Mouse (Mus musculus): ENCODE measurements around the gene Arid2.
"Not testable (repeated sequence)": the region's sequence is repeated elsewhere in the genome, so short reads cannot be mapped to it uniquely, and the experiment has no call there.

Gene Arid2

DNA sequence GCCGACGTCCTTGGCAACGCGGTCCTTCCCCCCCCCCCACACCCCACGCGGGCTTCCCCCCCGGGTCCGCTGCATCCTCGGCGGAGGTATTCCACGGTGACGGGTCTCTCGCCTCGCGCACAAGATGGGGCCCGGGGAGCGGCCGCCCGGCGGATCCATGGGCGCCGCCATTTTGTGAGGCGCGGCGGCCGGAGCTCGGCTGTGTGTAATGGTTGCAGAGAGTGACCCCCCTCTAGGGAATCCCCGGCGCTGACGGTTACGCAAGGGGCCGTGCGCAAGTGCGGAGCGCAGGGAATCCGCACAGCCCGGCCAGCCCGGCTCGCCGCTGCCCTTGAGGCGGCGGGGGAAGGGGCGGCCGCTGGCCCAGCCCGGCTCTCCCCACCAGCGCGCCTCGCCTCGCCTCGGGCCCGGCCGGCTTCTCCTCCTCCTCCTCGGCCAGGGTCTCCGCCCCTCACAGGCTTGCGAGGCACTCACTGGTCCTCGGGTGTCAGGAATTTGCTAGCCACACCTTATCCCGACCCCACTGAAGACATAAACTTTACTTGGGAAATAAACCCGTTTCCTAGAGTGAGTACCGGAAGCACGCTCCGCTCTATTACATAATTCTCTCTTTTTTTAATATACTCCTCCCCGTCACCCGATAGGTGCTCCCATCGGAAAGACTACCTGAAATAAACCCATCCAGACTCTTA, 1.8 kb upstream of the Arid2 start:
- in situ Hi-C loops (cut with MboI, MseI) = loop anchor here (10.0 to 25.0 kb wide), 2 partner anchors 401 to 498 kb away; partner anchors contain the start of gene Ano6

DNA sequence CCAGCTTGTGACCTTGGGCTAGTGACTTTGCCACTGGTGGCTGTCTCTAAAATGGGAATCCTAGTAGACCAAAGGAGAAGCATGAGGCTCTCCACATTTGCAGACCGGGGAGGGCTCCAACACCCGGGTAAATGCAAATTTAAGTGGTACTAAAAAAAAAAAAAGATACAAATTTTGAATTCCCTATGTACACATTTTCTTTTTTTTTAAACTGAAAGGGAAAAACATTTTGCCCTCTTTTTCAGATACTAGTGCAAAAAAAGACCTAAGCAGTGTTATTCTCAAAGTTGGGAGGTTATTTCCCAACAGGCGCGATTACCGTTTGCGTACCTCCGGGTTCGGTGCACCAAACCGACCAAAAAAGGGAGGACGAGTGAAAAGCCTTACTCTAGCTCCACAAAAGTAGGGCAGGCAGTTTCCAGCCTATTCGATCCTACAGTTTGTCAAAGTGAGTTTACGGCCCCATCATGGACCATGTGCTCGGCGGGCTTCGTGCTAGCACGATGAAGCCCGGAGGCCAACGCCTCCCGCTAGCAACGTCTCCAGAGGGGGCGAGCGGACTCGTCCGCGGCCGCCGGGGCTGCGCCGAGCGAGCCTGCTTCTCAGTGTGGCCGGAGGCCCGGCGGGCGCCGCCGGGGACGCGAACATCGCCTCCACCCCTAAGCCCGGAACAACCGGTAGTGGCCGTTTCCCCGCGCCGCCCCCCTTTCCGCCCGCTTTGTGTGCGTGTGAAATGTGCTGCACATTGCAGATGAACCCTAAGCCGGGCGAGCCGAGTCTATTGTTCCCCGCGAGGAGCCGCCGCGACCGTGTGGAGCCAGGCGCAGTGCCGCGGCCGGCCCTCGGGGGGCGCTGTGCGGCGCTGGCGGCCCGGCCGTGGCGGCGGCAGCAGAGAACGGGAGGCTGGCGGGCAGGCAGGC, 1.0 kb upstream of the Arid2 start:
- in situ Hi-C loops (cut with MboI, MseI) = loop anchor here (10.0 to 25.0 kb wide), 2 partner anchors 401 to 499 kb away; partner anchors contain the start of gene Ano6

DNA sequence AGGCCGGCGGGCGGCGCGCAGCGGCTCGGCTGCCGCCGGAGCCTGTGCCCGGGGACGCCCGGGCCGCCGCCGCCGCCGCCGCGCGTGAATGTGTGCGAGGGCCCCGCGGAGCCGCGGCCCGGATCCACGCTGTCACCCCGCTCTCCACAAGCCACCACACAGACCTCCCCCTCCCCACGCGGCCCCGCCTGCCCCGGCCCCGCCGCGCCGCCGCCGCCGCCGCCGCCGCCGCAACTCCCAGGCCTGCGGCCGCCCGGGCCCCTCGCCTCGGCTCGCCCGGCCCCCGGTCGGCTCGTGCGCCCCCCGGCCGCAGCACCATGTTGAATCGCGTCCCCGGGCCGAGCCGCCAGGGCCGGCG, 404 bp upstream of the Arid2 start:
- in situ Hi-C loops (cut with MboI, MseI) = loop anchor here (10.0 to 25.0 kb wide), 2 partner anchors 402 to 500 kb away; partner anchors contain the start of gene Ano6

DNA sequence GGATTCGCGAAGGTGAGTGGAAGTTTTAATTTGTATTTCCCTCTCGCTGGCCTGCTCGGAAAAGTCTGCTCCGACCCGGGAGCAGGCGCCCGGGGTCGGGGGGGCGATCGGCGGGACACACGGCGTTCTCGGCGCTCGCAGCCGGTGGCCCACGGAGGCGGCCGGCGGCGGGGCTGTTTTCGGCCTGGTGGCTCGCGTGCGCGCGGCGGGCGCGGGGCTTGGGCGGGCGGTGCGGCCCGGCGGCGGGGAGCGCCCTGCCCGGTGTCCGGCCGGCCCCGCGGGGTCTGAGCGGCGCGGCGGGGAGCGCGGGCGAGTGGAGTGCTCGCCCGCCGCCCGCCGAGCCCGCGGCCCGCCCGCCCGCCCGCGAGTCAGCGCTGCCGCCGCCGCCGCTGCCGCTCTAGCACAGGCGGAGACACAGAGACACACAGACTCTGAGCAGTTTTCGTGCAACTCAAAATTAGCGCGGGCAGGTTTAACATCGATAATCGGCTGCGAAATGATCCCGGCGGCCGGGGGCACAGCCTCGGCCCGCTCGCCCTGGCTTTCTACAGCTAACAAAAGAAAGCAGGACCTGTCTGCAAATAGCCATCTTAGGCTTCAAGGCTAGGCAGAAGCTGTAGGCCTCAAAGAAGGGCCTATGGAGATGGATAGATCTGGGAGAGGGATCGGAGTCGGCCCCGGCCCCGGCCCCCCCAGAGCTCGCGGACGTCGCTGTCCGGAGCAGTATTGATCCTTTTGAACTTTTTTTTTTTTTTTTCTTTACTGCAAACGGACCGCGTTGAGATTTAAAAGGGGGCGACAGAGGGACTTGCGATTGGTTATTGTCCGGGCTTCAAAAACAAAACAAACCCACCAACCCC, 888 bp downstream of the Arid2 start:
- in situ Hi-C loops (cut with MboI, MseI) = loop anchor here (10.0 to 25.0 kb wide), 2 partner anchors 403 to 501 kb away; partner anchors contain the start of gene Ano6

DNA sequence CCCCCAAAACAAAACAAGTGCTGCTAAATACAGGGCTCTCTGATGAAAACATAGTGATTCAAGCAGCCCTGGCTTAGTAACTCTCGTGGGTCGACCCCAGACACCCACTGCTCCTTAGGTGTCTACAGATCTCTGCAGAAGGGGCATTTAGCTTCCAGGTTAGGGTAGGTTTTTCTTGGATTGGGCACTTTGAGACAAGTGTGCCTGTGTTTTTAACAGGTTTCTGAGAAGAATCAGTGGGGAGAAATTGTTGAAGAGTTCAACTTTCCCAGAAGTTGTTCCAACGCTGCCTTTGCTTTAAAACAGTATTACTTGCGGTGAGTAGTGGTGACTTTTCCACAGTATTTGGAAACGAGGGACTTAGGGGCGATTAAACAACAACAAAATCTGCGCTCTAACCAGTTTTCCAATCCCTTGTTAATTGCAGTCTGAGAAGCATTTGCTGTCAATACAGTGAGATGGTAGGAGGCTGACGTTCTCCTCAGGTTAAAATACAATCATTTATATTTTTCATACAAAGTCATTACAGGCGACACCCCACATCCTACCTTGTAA, 1.6 kb downstream of the Arid2 start:
- in situ Hi-C loops (cut with MboI, MseI) = loop anchor here (10.0 to 25.0 kb wide), 2 partner anchors 404 to 502 kb away; partner anchors contain the start of gene Ano6

DNA sequence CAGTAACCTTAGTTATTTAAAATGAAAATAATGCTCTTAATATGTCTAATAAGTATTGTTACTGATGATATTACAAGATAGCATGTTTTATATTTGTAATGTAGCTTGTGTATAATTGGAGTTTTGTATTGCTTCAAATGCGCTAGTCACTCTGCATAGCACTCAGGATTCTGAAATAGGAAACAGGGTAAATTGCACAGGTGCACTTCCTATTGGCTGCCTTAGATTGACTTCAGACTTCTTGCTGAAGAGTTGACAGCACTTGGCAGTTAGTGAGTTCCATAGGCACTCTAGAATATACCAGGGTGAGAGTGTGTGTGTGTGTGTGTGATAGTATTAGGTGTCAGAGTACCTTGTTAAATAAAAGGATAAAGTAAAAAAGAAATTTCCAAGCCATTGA, 2.7 kb downstream of the Arid2 start:
- in situ Hi-C loops (cut with MboI, MseI) = loop anchor here (25.0 kb wide), 1 partner anchor 503 kb away; the partner anchor contains the start of gene Ano6

DNA sequence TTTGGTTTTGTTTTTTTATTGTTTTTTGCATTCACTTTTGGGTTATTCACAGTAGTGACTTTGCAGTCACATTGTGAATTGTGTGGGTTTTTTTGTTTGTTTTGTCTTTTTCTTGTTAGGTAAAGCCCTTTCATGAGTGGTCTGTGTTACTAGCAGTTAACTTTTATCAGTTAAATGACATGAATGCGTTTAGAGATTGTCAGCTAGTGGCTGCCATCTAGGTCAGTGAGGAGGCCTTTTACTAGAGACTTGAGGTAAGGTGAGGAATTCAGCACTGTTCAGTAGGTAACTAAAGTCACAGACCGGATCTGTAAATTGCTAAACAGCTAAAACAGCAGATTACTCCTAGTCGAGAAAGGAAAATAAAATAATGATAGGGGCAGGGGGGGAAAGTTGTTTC, 6.1 kb downstream of the Arid2 start:
- in situ Hi-C loops (cut with MboI, MseI) = loop anchor here (25.0 kb wide), 1 partner anchor 506 kb away; the partner anchor contains the start of gene Ano6

DNA sequence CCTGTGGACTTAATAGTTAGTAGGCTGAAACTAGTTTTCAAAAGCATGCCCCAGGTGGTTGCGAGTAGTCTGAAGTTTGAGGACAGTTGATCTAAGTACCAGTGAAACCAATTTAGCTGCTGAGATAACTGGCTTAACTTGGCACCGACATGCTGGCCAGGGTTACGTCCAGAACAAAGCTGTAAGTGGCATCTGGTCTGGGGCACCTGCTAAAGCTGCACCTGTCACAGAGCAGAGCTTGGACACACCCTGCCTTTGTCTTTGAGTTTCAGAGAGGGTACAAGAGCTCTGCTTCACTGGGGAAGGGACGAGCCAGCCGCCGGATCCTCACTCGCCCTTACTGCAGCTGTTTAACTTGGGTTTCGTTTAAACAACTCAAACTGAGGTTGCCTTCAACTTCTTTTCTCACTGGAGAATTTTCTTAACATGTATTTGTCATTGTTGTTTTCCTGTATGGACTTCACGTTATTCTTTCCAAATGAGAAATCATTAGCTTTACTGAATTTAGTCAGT, 9.8 kb downstream of the Arid2 start:
- in situ Hi-C loops (cut with MboI, MseI) = loop anchor here (25.0 kb wide), 1 partner anchor 510 kb away; the partner anchor contains the start of gene Ano6

DNA sequence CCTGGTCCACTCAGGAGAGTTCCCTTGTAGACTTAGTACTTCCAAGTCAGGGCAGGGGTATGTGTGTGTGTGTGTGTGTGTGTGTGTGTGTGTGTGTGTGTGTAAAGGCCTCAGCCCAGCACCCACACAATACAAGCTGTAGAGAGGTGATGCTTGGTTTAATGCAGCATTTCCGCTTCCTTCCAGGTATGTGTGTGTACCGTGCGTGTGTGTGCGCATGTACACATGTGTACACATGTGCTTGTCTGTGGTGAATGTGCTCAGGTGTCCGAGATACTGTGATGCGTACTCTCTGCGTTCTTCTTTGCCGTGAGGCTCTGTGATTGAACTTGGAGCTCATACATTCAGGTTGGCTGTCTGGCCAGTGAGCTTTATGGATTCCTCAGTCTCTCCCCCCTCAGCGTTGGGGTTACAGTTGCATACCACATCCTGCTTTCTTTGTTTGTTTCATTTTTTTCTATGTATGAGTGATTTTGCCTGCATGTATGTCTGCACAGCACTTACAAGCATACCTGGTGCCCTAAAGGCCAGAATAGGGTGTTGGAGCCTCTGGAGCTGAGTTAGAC, 10.4 kb downstream of the Arid2 start:
- in situ Hi-C loops (cut with MboI, MseI) = loop anchor here (25.0 kb wide), 1 partner anchor 510 kb away; the partner anchor contains the start of gene Ano6

DNA sequence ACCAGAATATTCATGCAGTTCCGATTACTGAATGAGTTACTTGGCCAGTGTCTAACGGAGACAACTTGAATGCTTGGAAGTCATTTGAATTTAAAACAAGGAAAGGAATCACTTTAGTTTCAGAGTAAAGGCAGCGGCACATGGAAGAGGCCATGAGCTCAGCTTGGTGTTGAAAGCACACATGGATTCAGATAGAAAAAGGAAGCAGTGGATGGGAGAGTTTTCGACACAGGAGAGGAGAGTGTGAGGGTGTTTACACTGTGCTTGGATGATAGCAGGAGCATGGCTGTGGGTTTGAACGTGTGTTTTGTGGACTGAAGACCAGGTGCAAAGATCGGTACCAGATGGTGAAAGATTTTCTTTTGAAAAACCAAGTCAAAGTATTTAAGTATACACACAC, 22.0 kb downstream of the Arid2 start:
- in situ Hi-C loops (cut with MboI, MseI) = no loop called here

DNA sequence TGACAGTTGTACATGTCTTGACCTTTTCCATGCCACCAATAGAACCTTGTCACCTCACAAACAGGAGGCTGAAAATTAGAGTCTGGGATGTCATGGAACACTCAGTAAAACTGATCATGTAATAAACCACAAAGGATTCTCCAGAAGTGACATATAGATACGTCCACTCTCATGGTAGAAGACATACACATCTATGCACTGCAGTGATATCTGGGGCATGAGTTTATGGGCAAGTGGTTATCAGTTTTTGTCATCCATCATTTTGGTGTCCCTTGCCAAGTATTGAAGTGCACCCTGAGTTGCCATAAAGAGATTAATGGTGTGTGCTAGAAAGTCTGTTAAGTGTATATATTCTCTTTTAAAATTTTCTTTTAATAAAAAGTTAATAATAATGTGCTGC, 25.6 kb downstream of the Arid2 start:
- in situ Hi-C loops (cut with MboI, MseI) = no loop called here

DNA sequence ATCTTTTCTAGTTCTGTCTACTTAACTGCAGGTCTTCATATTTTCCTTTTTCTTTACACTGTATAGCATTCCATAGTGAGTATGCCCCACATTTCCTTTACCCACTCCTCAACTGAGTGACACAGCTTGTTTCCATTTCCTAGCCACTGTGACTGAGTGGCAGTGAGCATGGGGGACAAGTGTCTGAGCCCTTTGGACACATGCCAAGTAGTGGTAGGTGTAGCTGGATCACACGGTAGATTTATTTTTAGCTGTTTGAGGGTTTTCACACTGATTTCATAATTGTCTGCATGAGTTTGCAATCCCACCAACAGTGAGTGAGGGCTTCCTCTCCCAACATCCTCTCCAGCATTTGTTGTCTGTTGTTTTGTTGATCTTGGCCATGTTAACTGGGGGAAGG, 28.3 kb downstream of the Arid2 start:
- in situ Hi-C loops (cut with MboI, MseI) = no loop called here

DNA sequence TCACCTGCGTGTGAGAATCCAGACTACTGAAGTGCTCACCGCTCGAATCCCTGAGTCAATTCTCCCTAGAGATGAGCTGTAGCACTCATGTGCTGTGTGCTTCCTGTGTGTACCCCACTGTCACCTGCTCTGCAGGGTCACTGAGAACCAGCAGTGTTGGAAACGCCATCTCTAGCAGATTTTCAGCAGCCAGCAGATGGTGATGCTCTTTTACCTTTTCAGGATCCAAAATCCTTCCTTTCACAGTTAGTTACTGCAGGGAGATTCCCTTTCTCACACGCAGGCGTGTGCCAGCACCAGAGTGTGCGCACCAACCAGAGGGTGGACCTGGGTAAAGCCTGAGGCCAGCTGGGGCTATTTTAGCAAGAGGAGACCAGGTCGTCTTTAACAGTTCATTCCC, 32.0 kb downstream of the Arid2 start:
- in situ Hi-C loops (cut with MboI, MseI) = no loop called here

DNA sequence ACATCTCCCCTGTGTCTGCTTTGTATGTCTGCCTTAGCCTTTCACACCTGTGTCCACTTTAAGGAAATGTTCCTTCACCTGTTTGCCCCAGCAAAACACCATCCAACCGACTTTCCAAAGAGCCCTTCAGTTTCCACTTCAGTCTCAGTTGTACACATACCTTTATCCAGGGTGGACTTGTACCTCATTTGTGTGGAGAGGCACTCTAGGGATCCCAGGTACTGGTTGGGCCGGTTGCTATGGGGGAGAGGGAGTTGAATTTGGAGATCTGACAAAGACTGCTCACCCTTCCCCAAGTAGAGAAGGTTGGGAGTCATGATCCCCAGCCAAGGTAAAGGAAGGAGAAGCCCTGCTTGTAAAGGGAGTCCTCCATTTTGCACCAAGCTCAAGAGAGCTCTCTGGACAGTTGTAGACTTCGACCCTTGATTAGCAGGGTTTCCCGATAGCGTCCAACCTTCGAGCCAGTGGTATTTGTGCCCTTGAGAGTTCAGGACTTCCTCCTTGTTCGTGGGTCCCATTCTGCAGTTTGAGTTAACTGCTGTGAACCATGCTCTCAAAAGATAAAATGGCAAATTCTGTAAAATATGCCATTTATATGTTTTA, 38.5 kb downstream of the Arid2 start:
- in situ Hi-C loops (cut with MboI, MseI) = no loop called here

DNA sequence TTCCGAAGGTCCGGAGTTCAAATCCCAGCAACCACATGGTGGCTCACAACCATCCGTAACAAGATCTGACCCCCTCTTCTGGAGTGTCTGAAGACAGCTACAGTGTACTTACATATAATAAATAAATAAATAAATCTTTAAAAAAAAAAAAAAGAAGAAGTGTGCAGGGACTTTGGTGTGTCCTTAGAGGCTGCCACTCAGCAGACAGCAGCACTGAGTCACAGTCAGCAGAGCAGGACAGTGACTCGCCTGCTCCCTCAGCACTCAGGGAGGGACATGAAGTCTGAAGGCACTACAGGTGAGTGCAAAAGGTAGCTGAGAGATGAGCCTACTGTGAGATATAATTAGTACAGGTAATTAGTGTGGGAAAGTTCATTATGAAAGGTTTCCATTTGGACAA, 41.4 kb downstream of the Arid2 start:
- in situ Hi-C loops (cut with MboI, MseI) = not testable (repeated sequence)

DNA sequence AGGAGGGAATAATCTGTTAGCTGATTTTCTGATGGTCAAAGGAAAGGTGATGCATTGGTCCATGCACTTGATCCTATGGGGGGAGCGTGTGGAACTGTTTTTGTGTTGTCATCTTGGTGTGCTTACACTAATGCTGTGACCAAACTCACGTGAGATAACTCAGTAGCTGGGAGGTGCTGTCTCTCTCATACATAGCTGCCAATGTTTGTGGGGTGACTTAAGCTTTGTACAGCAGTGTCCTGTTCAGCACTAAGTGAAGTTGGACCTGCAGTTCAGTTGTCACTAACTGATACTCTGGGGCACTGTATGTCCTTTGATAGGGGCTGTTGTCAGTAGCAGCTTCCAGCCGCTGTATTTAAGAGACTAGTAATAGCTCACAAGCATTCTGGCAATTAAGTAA, 43.2 kb downstream of the Arid2 start:
- in situ Hi-C loops (cut with MboI, MseI) = no loop called here

DNA sequence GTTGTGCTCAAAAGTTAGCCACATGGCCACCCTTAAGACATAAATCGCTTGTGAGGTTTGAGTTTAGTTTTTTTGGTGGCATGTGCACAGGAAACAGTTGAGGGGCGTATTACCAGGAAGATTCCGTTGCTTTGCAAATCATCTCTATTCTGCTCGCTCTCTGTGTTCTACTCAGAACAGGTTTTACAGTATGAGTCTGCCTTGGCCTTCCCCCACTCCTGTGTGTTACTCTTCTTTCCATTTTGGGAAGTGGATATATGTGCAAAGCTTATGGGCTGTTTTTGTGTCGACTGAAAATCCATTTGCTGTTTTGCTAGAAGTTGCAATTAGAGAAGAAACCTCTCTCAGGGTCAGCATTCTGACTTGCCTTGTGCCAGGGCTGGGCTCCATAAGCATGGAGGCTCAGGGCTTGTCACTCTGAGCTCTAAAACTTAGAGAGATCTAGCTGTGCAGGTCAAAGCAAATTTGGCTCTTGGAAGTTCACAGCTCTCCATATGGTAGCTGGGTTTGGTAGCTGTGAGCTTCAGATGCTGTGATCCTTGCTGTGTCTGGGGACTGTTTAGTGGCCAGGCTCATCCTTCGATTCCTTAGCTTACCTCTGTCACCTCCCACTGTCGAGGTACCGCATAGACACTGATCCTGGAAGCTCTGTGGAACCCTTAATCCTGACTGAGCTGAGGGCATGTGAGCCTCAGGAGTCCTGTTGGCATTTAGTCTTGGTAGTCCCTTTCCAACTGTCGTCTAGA, 45.3 kb downstream of the Arid2 start:
- in situ Hi-C loops (cut with MboI, MseI) = no loop called here

DNA sequence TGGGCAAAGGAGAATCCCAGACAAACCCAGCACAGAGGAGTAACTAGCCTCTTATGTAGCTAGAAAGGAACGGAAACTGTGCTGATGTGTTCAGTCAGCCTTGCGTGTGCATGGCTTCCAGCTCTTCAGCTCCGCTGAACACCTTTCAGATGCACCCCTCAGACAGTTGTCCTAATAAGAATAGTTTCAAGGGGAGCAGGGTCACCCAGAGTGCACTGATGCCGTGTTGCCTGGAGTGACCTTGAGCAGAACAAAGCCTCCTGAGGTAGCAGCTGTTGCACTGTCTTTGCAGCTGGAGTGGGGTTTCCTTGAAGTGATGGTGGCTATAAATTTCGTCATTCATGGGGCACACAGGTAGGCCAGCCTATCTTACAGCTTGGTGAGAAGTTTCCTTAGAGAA, 46.0 kb downstream of the Arid2 start:
- in situ Hi-C loops (cut with MboI, MseI) = no loop called here

DNA sequence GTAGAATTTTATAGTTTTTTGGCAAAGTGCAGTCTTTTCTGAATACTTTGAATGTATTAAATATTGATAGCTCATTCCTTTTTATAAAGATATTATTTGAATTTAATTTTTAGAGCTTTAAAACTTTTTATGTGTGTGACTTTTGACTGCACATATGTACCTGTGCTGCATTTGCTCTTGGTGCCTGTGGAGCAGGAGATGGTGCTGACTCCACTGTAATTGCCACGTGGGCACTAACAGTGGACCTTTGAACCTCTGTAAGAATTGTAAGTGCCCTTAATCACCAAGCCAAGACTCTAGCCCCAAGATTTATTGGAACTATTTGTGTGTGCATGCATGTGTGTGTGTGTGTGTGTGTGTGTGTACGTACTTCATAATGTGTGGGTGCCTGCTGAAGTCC, 53.6 kb downstream of the Arid2 start:
- in situ Hi-C loops (cut with MboI, MseI) = no loop called here

All from regulatory T cell (primary cell).